Mouse (Mus musculus): Measurements from ENCODE around the gene Arntl2. TPM values are rescaled to one million over a fixed set of nuclear protein-coding genes. Genes with fewer than 3 reads are reported as not detected.
A peak's percentile ranks its signal among the peaks of the same experiment; 100 is the strongest.
"Not testable (repeated sequence)": the region's sequence is repeated elsewhere in the genome, so short reads cannot be mapped to it uniquely, and the experiment has no call there.

Arntl2 gene
- polyA plus RNA-seq, 1 experiment: 5.8 TPM

DNA sequence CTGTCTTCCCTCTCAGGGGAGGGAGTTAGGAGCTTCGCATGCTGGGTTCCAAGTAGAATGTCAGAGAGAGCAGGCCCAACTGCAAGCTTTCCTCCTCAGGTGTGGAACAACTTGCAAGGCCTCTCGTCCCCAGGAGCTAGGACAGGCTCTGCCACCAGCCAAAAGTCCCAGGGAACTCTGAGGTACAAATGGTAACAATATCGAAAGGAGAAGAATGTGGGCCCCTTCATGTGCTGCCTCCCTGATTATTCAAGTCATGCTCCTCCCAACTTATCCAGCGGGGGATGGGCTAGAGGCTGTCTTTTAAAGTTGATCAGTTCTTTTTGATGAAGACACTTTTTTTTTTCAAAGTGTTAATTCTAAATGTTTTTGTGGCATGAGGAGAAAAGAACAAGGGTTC, 54.2 kb downstream of the Arntl2 start, which contains the start of gene Smco2:
Gene Smco2 (plus strand): TSS at position 55 of the 400 bp plus-strand sequence.
- no peak for DNase-seq (ENCODE audit: low read depth)
- TF ChIP-seq CTCF (IDR thresholded peaks at IDR 0.05; ENCODE audit: borderline replicate concordance, extremely low read depth, insufficient read depth, insufficient read length): no peak
- TF ChIP-seq POLR2A (IDR thresholded peaks at IDR 0.05; ENCODE audit: borderline replicate concordance, extremely low read depth, insufficient read depth, insufficient read length, poor library complexity, severe bottlenecking): no peak

DNA sequence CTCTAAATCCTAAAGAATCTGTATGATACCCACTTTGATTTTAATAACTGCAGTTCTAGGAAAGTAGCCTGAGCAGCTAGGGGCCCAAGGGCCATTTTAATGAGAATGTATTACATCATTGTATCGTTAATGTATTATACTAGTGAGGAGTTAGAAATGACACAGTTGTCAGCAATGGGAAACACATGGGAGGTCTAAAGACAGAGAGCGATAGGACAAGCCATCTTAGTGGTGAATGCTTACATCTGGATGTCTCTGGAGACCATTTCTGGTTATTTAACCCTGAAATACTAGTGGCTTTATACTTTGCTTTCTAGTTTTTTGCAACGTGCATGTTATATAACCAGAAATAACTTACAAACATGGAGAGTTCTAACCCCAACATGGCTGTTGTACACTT, 56.1 kb downstream of the Arntl2 start:
- no peak for TF ChIP-seq CTCF (IDR thresholded peaks at IDR 0.05; ENCODE audit: borderline replicate concordance, extremely low read depth, insufficient read depth, insufficient read length)
- TF ChIP-seq POLR2A (IDR thresholded peaks at IDR 0.05; ENCODE audit: borderline replicate concordance, extremely low read depth, insufficient read depth, insufficient read length, poor library complexity, severe bottlenecking): no peak
- DNase-seq (ENCODE audit: low read depth): no peak

- peak; percentile 61 for DNase-seq (ENCODE audit: low read depth)
- TF ChIP-seq CTCF (IDR thresholded peaks at IDR 0.05; ENCODE audit: borderline replicate concordance, extremely low read depth, insufficient read depth, insufficient read length): no peak
- TF ChIP-seq POLR2A (IDR thresholded peaks at IDR 0.05; ENCODE audit: borderline replicate concordance, extremely low read depth, insufficient read depth, insufficient read length, poor library complexity, severe bottlenecking): no peak
Observed at GRCm38 (mm10) chr6:146852739-146853138, 56.9 kb downstream of the Arntl2 start.

GRCm38 (mm10) chr6:146855185-146855584, 59.3 kb downstream of the Arntl2 start:
- no peak for DNase-seq (ENCODE audit: low read depth)
- no peak for TF ChIP-seq CTCF (IDR thresholded peaks at IDR 0.05; ENCODE audit: borderline replicate concordance, extremely low read depth, insufficient read depth, insufficient read length)
- no peak for TF ChIP-seq POLR2A (IDR thresholded peaks at IDR 0.05; ENCODE audit: borderline replicate concordance, extremely low read depth, insufficient read depth, insufficient read length, poor library complexity, severe bottlenecking)

DNA sequence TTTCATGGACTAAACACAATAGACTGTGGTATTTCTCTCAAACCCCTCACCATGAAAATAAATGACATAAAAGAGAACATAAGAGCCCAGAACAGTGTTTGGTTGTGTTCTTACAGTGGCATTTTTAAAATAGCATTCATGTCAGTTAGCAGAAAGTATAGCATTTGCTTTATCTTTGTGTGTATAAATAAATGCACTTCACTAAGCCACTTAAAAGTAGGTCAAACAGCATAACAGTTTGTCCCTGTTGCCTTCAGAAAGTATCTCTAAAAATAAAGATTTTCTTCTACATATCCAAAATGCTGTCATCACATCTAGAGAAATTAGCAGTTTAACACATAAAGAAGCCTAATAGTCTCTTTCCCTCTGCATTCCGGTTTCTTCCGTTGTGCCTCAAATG, 61.5 kb downstream of the Arntl2 start:
- no peak for DNase-seq (ENCODE audit: low read depth)
- TF ChIP-seq POLR2A (IDR thresholded peaks at IDR 0.05; ENCODE audit: borderline replicate concordance, extremely low read depth, insufficient read depth, insufficient read length, poor library complexity, severe bottlenecking) (no peak), CTCF (IDR thresholded peaks at IDR 0.05; ENCODE audit: borderline replicate concordance, extremely low read depth, insufficient read depth, insufficient read length) (no peak)

GRCm38 (mm10) chr6:146863154-146863553, 67.3 kb downstream of the Arntl2 start:
- no peak for DNase-seq (ENCODE audit: low read depth)
- TF ChIP-seq CTCF (IDR thresholded peaks at IDR 0.05; ENCODE audit: borderline replicate concordance, extremely low read depth, insufficient read depth, insufficient read length) (no peak), POLR2A (IDR thresholded peaks at IDR 0.05; ENCODE audit: borderline replicate concordance, extremely low read depth, insufficient read depth, insufficient read length, poor library complexity, severe bottlenecking) (no peak)

DNA sequence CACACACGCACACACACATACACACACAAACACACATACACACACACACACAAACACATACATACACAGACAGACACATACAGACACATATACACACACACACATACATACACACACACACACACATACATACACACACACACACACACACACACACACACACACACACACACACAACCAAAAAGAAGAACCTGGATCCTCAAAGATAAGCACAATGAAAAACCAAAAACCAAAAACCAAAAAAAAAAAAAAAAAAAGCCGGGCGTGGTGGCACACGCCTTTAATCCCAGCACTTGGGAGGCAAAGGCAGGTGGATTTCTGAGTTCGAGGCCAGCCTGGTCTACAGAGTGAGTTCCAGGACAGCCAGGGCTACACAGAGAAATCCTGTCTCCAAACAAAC, 68.5 kb downstream of the Arntl2 start:
- DNase-seq (ENCODE audit: low read depth): not testable (repeated sequence)

- TF ChIP-seq CTCF (IDR thresholded peaks at IDR 0.05; ENCODE audit: borderline replicate concordance, extremely low read depth, insufficient read depth, insufficient read length) (peak; percentile 3; the same call in 1 of the 2 replicates), POLR2A (IDR thresholded peaks at IDR 0.05; ENCODE audit: borderline replicate concordance, extremely low read depth, insufficient read depth, insufficient read length, poor library complexity, severe bottlenecking) (no peak)
- no peak for DNase-seq (ENCODE audit: low read depth)
Observed at GRCm38 (mm10) chr6:146865701-146866100, 69.8 kb downstream of the Arntl2 start.

DNA sequence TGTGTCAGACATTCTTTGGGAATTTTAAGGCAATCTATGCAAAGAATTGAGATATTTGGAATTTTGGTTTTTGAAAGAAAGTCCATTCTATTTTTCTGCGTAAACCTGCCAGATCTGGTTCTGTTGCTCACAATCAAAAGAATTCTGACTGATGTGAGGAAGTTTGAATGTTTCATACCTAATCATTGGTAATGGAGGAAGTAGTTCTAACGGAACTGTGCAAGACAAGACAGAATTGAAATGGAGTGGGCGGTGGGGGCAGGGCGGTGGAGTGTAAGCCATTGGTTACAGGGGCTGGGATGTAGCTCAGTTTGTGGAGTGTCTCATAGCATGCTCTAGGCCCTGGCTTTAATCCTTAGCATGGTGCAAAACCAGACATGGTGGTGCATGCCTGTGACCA, 76.1 kb downstream of the Arntl2 start:
- no peak for DNase-seq (ENCODE audit: low read depth)
- TF ChIP-seq CTCF (IDR thresholded peaks at IDR 0.05; ENCODE audit: borderline replicate concordance, extremely low read depth, insufficient read depth, insufficient read length): no peak
- TF ChIP-seq POLR2A (IDR thresholded peaks at IDR 0.05; ENCODE audit: borderline replicate concordance, extremely low read depth, insufficient read depth, insufficient read length, poor library complexity, severe bottlenecking): no peak

- no peak for DNase-seq (ENCODE audit: low read depth)
- TF ChIP-seq POLR2A (IDR thresholded peaks at IDR 0.05; ENCODE audit: borderline replicate concordance, extremely low read depth, insufficient read depth, insufficient read length, poor library complexity, severe bottlenecking) (no peak), CTCF (IDR thresholded peaks at IDR 0.05; ENCODE audit: borderline replicate concordance, extremely low read depth, insufficient read depth, insufficient read length) (no peak)
Observed at GRCm38 (mm10) chr6:146874415-146874814, 78.6 kb downstream of the Arntl2 start.

DNA sequence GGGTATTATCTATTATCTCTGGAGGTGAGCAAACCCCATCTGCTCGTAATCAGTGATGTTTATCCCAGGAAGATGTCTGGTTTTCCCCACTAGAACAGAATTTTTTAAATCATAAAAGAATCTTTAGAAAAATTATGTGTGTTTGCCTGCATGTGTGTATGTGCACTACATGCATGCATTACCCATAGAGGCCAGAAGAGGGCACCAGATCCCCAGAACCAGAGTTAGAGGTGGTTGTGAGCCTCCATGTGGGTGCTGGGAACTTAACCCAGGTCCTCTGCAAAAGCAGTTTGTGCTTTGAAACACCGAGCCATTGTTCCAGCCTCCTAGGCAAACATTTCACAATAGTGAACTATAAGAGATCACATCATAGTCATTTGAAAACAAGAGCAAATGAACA, 81.0 kb downstream of the Arntl2 start:
- no peak for DNase-seq (ENCODE audit: low read depth)
- TF ChIP-seq CTCF (IDR thresholded peaks at IDR 0.05; ENCODE audit: borderline replicate concordance, extremely low read depth, insufficient read depth, insufficient read length) (0 out of 2 replicates have a peak, but pooled peaks have one; percentile 4), POLR2A (IDR thresholded peaks at IDR 0.05; ENCODE audit: borderline replicate concordance, extremely low read depth, insufficient read depth, insufficient read length, poor library complexity, severe bottlenecking) (no peak)

DNA sequence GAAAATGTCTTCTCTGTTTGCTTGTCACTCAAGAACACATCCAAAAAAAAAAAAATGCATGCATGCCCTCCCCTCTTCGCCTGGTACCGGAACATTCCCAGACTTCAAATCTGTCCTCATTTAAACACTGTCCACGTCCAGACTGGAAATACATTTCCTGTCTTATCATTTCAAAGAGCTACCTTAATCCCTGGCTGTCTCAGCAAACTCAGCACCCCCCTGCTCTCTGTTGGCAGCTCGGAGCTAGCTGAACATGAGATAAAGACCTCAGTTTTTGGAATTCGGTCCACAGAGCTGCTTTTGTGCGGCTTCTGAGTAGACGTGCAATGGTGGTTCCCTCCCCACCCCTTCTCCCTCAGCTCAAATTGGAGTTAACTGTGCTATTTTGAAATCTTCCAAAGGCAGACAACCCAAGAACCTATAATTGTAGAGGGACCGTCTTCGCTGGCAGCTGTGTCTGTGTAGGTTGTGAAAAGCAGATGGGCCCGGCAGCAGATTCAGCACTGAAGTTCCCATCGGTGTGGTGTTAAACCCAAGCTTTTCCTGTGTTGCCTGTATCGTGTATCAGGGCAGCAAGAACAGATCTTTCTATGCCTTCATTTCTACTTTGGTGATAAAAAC, 81.7 kb downstream of the Arntl2 start:
- DNase-seq (ENCODE audit: low read depth): no peak
- TF ChIP-seq CTCF (IDR thresholded peaks at IDR 0.05; ENCODE audit: borderline replicate concordance, extremely low read depth, insufficient read depth, insufficient read length) (no peak), POLR2A (IDR thresholded peaks at IDR 0.05; ENCODE audit: borderline replicate concordance, extremely low read depth, insufficient read depth, insufficient read length, poor library complexity, severe bottlenecking) (no peak)

All from brain, embryonic 14.5 days (tissue).